9 mouse cellular contexts compared by ENCODE assay signal in the genomic region with DNA sequence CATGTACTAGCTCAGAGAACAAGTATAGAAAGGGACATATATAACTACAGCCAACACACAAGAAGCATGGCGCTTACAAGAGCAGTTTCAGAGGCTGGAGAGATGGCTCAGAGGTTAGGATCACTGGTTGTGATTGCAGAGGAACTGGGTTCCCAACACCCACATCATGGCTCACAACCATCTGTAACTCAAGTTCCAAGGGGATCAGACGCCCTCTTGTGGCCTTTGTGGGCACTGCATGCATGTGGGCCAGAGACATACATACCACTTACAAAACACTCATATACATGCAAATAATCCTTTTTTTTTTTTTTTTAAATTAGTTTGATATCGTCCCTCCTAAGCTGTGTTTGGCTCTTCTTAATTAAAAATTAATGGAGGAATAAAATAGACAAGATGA. TPM values are rescaled to one million over a fixed set of nuclear protein-coding genes. Genes with fewer than 3 reads are reported as not detected.
DNase-seq lines count a peak whose midpoint lies in the region; ATAC-seq and TF ChIP-seq lines count a peak whose summit lies in the region.
"Had no signal": no experiment of that assay in that cellular context is flagged by ENCODE, and none has a peak within 500 bp of the region (broad histone marks: within the 10 kb centered on the region; RNA-seq: fewer than 3 reads in every experiment).

No protein-coding gene starts in this region.

- H3K4me2 ChIP-seq in forebrain, postnatal 0 days (ENCODE audit: low read depth): no peak overlapping the region
- no peak overlapping the region for H3K4me2 ChIP-seq in forebrain, embryonic 14.5 days (ENCODE audit: low read length)
- H3K4me2 ChIP-seq: limb, embryonic 12.5 days had no signal

- H3K27ac ChIP-seq in forebrain, postnatal 0 days (ENCODE audit: low read depth, low read length): no peak overlapping the region
- no peak overlapping the region for H3K27ac ChIP-seq in forebrain, embryonic 14.5 days (ENCODE audit: low read depth, low read length)
- H3K27ac ChIP-seq: limb, embryonic 12.5 days had no signal

- DNase-seq in forebrain, postnatal 0 days: no peak
- no peak for DNase-seq in forebrain, embryonic 14.5 days (ENCODE audit: low spot score)
- DNase-seq in right cerebral cortex, postnatal 14 days: peak; percentile 32
- no peak for DNase-seq in right cerebral cortex, postnatal 25 days
- peak; percentile 13 to 17 for DNase-seq in cerebellum, postnatal 36 days
- peak; percentile 33 for DNase-seq in retina, postnatal 1 day
- DNase-seq in frontal cortex, postnatal 36 days (ENCODE audit: low spot score in 2 of 2): no peak
- no peak for DNase-seq in gastrocnemius, postnatal 14 days

- no peaks in the 10 kb centered on the region for H3K9me3 ChIP-seq in forebrain, postnatal 0 days (ENCODE audit: low read length)
- no peaks in the 10 kb centered on the region for H3K9me3 ChIP-seq in forebrain, embryonic 14.5 days (replicated peaks; ENCODE audit: control insufficient read depth, low read length)
- H3K9me3 ChIP-seq: limb, embryonic 12.5 days had no signal

- no peaks in the 10 kb centered on the region for H3K27me3 ChIP-seq in forebrain, postnatal 0 days (ENCODE audit: insufficient read depth, low read length)
- H3K27me3 ChIP-seq in forebrain, embryonic 14.5 days (replicated peaks; ENCODE audit: control insufficient read depth, insufficient read depth, low read length): no peaks in the 10 kb centered on the region

- peak; percentile 51 for TF ChIP-seq CTCF in forebrain, postnatal 0 days (IDR thresholded peaks at IDR 0.05; ENCODE audit: low read depth)

- intact Hi-C loops in gastrocnemius, postnatal 14 days (cut with DNase I; ENCODE audit: low total_unique reads): no loop called here

- WGBS in forebrain, postnatal 0 days: 47% methylated on average over 3 of the region's 3 CpGs
- WGBS in forebrain, embryonic 14.5 days: 45% methylated on average over 3 of the region's 3 CpGs

- no peaks in the 10 kb centered on the region for H3K36me3 ChIP-seq in forebrain, postnatal 0 days (ENCODE audit: insufficient read depth)
- no peaks in the 10 kb centered on the region for H3K36me3 ChIP-seq in forebrain, embryonic 14.5 days (ENCODE audit: control insufficient read depth, insufficient read depth, low read length)
- H3K36me3 ChIP-seq: limb, embryonic 12.5 days had no signal

- ATAC-seq in forebrain, postnatal 0 days: no peak
- ATAC-seq in forebrain, embryonic 14.5 days: no peak

- H3K9ac ChIP-seq in forebrain, postnatal 0 days: no peak overlapping the region
- H3K9ac ChIP-seq in forebrain, embryonic 14.5 days (ENCODE audit: low read length): no peak overlapping the region
- H3K9ac ChIP-seq: limb, embryonic 12.5 days had no signal

- no peaks in the 10 kb centered on the region for H3K4me1 ChIP-seq in forebrain, postnatal 0 days (ENCODE audit: insufficient read depth)
- no peaks in the 10 kb centered on the region for H3K4me1 ChIP-seq in forebrain, embryonic 14.5 days (ENCODE audit: control insufficient read depth, insufficient read depth, low read length)
- H3K4me1 ChIP-seq: limb, embryonic 12.5 days had no signal

- no peak overlapping the region for H3K4me3 ChIP-seq in forebrain, postnatal 0 days (ENCODE audit: low read depth, low read length)
- H3K4me3 ChIP-seq in forebrain, embryonic 14.5 days (ENCODE audit: low read depth, low read length): no peak overlapping the region
- H3K4me3 ChIP-seq: limb, embryonic 12.5 days had no signal

RNA-seq across cellular contexts. Expression of a gene that starts 35.3 kb away (rescaled TPM):
- total RNA-seq in forebrain, postnatal 0 days (2014; rRNA removed): not detected in 2 replicates
- not detected in 2 replicates for polyA plus RNA-seq in forebrain, postnatal 0 days (2015; fragmentation: Nextera tagmentation; extraction: Ambion mirVana)
- not detected in 2 replicates for polyA plus RNA-seq in forebrain, embryonic 14.5 days (2014; fragmentation: Nextera tagmentation; extraction: Ambion mirVana)
- not detected for total RNA-seq in gastrocnemius, postnatal 14 days (2021)
- polyA plus RNA-seq: limb, embryonic 12.5 days had no signal

RNA-seq across cellular contexts. Expression of a gene that starts 42.8 kb away (rescaled TPM):
- 0.77 and 0.86 TPM in 2 replicates for total RNA-seq in forebrain, postnatal 0 days (2014; rRNA removed)
- 0.35 and 0.68 TPM in 2 replicates for polyA plus RNA-seq in forebrain, postnatal 0 days (2015; fragmentation: Nextera tagmentation; extraction: Ambion mirVana)
- 0.04 and 0.25 TPM in 2 replicates for polyA plus RNA-seq in forebrain, embryonic 14.5 days (2014; fragmentation: Nextera tagmentation; extraction: Ambion mirVana)
- total RNA-seq in gastrocnemius, postnatal 14 days (2021): not detected

RNA-seq across cellular contexts. Expression of a gene that starts 50.5 kb away (rescaled TPM):
- not detected in 2 replicates for total RNA-seq in forebrain, postnatal 0 days (2014; rRNA removed)
- not detected in 2 replicates for polyA plus RNA-seq in forebrain, postnatal 0 days (2015; fragmentation: Nextera tagmentation; extraction: Ambion mirVana)
- polyA plus RNA-seq in forebrain, embryonic 14.5 days (2014; fragmentation: Nextera tagmentation; extraction: Ambion mirVana): not detected in 2 replicates
- total RNA-seq in gastrocnemius, postnatal 14 days (2021): not detected
- polyA plus RNA-seq: limb, embryonic 12.5 days had no signal

Comparison
In these comparisons a context has a peak if more than half of its experiments do, and no peak if none do; other contexts are left out.
1. DNase-seq: peak in right cerebral cortex, postnatal 14 days (single experiment), cerebellum, postnatal 36 days (2 of 2) and retina, postnatal 1 day (single experiment); none in forebrain, postnatal 0 days (single experiment), forebrain, embryonic 14.5 days (single experiment), right cerebral cortex, postnatal 25 days (single experiment), frontal cortex, postnatal 36 days (0 of 2) and gastrocnemius, postnatal 14 days (single experiment).